Mouse (Mus musculus) megakaryocyte, embryonic 14.5 days (primary cell): Measurements from ENCODE around the gene Sh3bp5l. TPM values are rescaled to one million over a fixed set of nuclear protein-coding genes. Genes with fewer than 3 reads are reported as not detected.
"Not testable (repeated sequence)": the region's sequence is repeated elsewhere in the genome, so short reads cannot be mapped to it uniquely, and the experiment has no call there.

ENCODE experiments used
- H3K27me3 ChIP-seq: replicated peaks from 2 replicates; pipeline ENCODE3; 2012; ENCODE audit warnings: inconsistent platforms
- H3K36me3 ChIP-seq: replicated peaks from 2 replicates; pipeline ENCODE3; 2012; ENCODE audit warnings: low read length, inconsistent platforms, mixed read lengths
- H3K4me1 ChIP-seq: 2 replicates; pipeline ENCODE4 v1.6.1; 2012; ENCODE audit warnings: inconsistent platforms
- H3K4me3 ChIP-seq: replicated peaks from 2 replicates; pipeline ENCODE3; 2012; ENCODE audit warnings: moderate library complexity, mild to moderate bottlenecking, inconsistent platforms
- H3K9me3 ChIP-seq: 2 replicates; pipeline ENCODE4 v1.6.1; 2012; ENCODE audit warnings: inconsistent platforms
- FLI1 ChIP-seq: IDR thresholded peaks from 2 replicates; pipeline ENCODE4 v1.6.1; 2012; ENCODE audit warnings: low read length, inconsistent platforms, mixed read lengths
- GATA1 ChIP-seq: IDR thresholded peaks from 3 replicates; pipeline ENCODE4 v1.6.1; 2012; ENCODE audit warnings: mixed read lengths, low read length, inconsistent platforms, borderline replicate concordance
- polyA plus RNA-seq: library from polyadenylated mRNA; stranded (reverse); fragments of >175 nt; gene quantifications from 2 replicates; pipeline ENCODE4 v1.2.3, GENCODE M21; 2012; ENCODE audit warnings: low replicate concordance; ENCODE audit not compliant: insufficient read depth

Sh3bp5l gene
- polyA plus RNA-seq, 1 experiment = 15.9 TPM

- H3K36me3 ChIP-seq = peaks cover 60% of the 10 kb centered on the region
These were observed 16.2 kb downstream of the Sh3bp5l start for GRCm38 (mm10) chr11:58346745-58347144.

GRCm38 (mm10) chr11:58350628-58351027, 20.1 kb downstream of the Sh3bp5l start:
- no peak overlapping the region for H3K4me3 ChIP-seq
- H3K36me3 ChIP-seq = peaks cover 41% of the 10 kb centered on the region
- no peak for TF ChIP-seq FLI1
- TF ChIP-seq GATA1 = no peak
- no peaks in the 10 kb centered on the region for H3K27me3 ChIP-seq
- H3K9me3 ChIP-seq = peaks cover 14% of the 10 kb centered on the region
- no peaks in the 10 kb centered on the region for H3K4me1 ChIP-seq

More at GRCm38 (mm10) chr11:58346745-58347144, 16.2 kb downstream of the Sh3bp5l start:
- no peak for TF ChIP-seq GATA1
- TF ChIP-seq FLI1 = no peak
- H3K9me3 ChIP-seq = peaks cover 4% of the 10 kb centered on the region
- no peaks in the 10 kb centered on the region for H3K27me3 ChIP-seq
- no peak overlapping the region for H3K4me3 ChIP-seq
- no peaks in the 10 kb centered on the region for H3K4me1 ChIP-seq

GRCm38 (mm10) chr11:58351179-58351578, 20.7 kb downstream of the Sh3bp5l start:
- H3K4me1 ChIP-seq = no peaks in the 10 kb centered on the region
- TF ChIP-seq FLI1 (no peak), GATA1 (no peak)
- H3K9me3 ChIP-seq = peaks cover 14% of the 10 kb centered on the region
- H3K36me3 ChIP-seq = peaks cover 35% of the 10 kb centered on the region
- no peaks in the 10 kb centered on the region for H3K27me3 ChIP-seq
- no peak overlapping the region for H3K4me3 ChIP-seq

- H3K27me3 ChIP-seq = peaks cover 2% of the 10 kb centered on the region
- peaks cover 18% of the 10 kb centered on the region for H3K36me3 ChIP-seq
- TF ChIP-seq FLI1 (no peak), GATA1 (no peak)
- no peak overlapping the region for H3K4me3 ChIP-seq
- H3K9me3 ChIP-seq = peaks cover 14% of the 10 kb centered on the region
- no peaks in the 10 kb centered on the region for H3K4me1 ChIP-seq
These were observed 22.4 kb downstream of the Sh3bp5l start for GRCm38 (mm10) chr11:58352681-58353548.

- Histone ChIP-seq H3K4me1 (no peaks in the 10 kb centered on the region), H3K4me3 (no peak overlapping the region)
These were observed 23.2 kb downstream of the Sh3bp5l start for GRCm38 (mm10) chr11:58353709-58354108.

GRCm38 (mm10) chr11:58354476-58354875, 24.0 kb downstream of the Sh3bp5l start:
- H3K4me3 ChIP-seq = no peak overlapping the region
- peaks cover 6% of the 10 kb centered on the region for H3K36me3 ChIP-seq
- peaks cover 2% of the 10 kb centered on the region for H3K27me3 ChIP-seq
- no peaks in the 10 kb centered on the region for H3K4me1 ChIP-seq
- peaks cover 14% of the 10 kb centered on the region for H3K9me3 ChIP-seq
- TF ChIP-seq FLI1 (no peak), GATA1 (no peak)

More at GRCm38 (mm10) chr11:58353709-58354108, 23.2 kb downstream of the Sh3bp5l start:
- peaks cover 2% of the 10 kb centered on the region for H3K27me3 ChIP-seq
- H3K9me3 ChIP-seq = peaks cover 14% of the 10 kb centered on the region
- peaks cover 13% of the 10 kb centered on the region for H3K36me3 ChIP-seq
- no peak for TF ChIP-seq FLI1
- no peak for TF ChIP-seq GATA1

- peaks cover 2% of the 10 kb centered on the region for H3K27me3 ChIP-seq
- peaks cover 3% of the 10 kb centered on the region for H3K36me3 ChIP-seq
- no peaks in the 10 kb centered on the region for H3K4me1 ChIP-seq
- peaks cover 14% of the 10 kb centered on the region for H3K9me3 ChIP-seq
- TF ChIP-seq FLI1 = no peak
- TF ChIP-seq GATA1 = no peak
- H3K4me3 ChIP-seq = no peak overlapping the region
These were observed 24.4 kb downstream of the Sh3bp5l start for GRCm38 (mm10) chr11:58354927-58355326.

- peaks cover 6% of the 10 kb centered on the region for H3K27me3 ChIP-seq
- H3K4me1 ChIP-seq = no peaks in the 10 kb centered on the region
- TF ChIP-seq FLI1 = no peak
- TF ChIP-seq GATA1 = no peak
- H3K4me3 ChIP-seq = no peak overlapping the region
- peaks cover 10% of the 10 kb centered on the region; the same call in 1 of the 2 replicates for H3K9me3 ChIP-seq
- H3K36me3 ChIP-seq = no peaks in the 10 kb centered on the region
These were observed 26.5 kb downstream of the Sh3bp5l start for GRCm38 (mm10) chr11:58357042-58357441.

GRCm38 (mm10) chr11:58357844-58358534, 27.5 kb downstream of the Sh3bp5l start:
- Histone ChIP-seq H3K4me1 (no peaks in the 10 kb centered on the region), H3K36me3 (no peaks in the 10 kb centered on the region), H3K4me3 (no peak overlapping the region), H3K27me3 (peaks cover 7% of the 10 kb centered on the region), H3K9me3 (peaks cover 3% of the 10 kb centered on the region; the same call in 1 of the 2 replicates)
- no peak for TF ChIP-seq GATA1
- TF ChIP-seq FLI1 = no peak

GRCm38 (mm10) chr11:58362562-58362961, 32.0 kb downstream of the Sh3bp5l start:
- H3K9me3 ChIP-seq, H3K27me3 ChIP-seq, H3K36me3 ChIP-seq, H3K4me1 ChIP-seq, H3K4me3 ChIP-seq: not testable (repeated sequence)
